12 mouse cellular contexts compared by ENCODE assay signal in genomic region chr16:90921471-90922159, GRCm38 (mm10). TPM values are rescaled to one million over a fixed set of nuclear protein-coding genes. Genes with fewer than 3 reads are reported as not detected.
DNase-seq lines count a peak whose midpoint lies in the region; ATAC-seq lines count a peak whose summit lies in the region.
"Had no signal": no experiment of that assay in that cellular context is flagged by ENCODE, and none has a peak within 500 bp of the region (broad histone marks: within the 10 kb centered on the region; RNA-seq: fewer than 3 reads in every experiment).

No protein-coding gene starts in this region.

- H3K4me1 ChIP-seq in hindbrain, embryonic 15.5 days (replicated peaks) = no peaks in the 10 kb centered on the region
- H3K4me1 ChIP-seq: embryonic facial prominence, embryonic 15.5 days; stomach, embryonic 15.5 days had no signal

- WGBS in hindbrain, embryonic 15.5 days = 51% methylated on average over 10 of the region's 10 CpGs

- peak; percentile 40 for DNase-seq in gastrocnemius, postnatal 25 days
- no peak for DNase-seq in gastrocnemius, postnatal 10 days
- DNase-seq in cerebellum, adult 11 months = peak; percentile 60
- DNase-seq in heart, adult 11 months = peak; percentile 98
- no peak for DNase-seq in thymus, postnatal 0 days (ENCODE audit: low spot score)
- DNase-seq in spleen, postnatal 4 days (ENCODE audit: low spot score in 2 of 2) = no peak
- DNase-seq: kidney, postnatal 4 days had no signal

- no peaks in the 10 kb centered on the region for H3K9me3 ChIP-seq in hindbrain, embryonic 15.5 days
- H3K9me3 ChIP-seq: embryonic facial prominence, embryonic 15.5 days; stomach, embryonic 15.5 days had no signal

- peak; percentile 40; the same call in 1 of the 2 replicates for ATAC-seq in hindbrain, embryonic 15.5 days (ENCODE audit: low FRiP score, low read depth)
- ATAC-seq in megakaryocyte progenitor cell, adult 5-6 weeks (replicated peaks; ENCODE audit: poor library complexity) = no peak
- ATAC-seq: activated CD4-positive, CD25-positive, alpha-beta regulatory T cell, adult 4 months had no signal

- no peak overlapping the region for H3K9ac ChIP-seq in hindbrain, embryonic 15.5 days
- H3K9ac ChIP-seq: embryonic facial prominence, embryonic 15.5 days; stomach, embryonic 15.5 days had no signal

- H3K27me3 ChIP-seq in hindbrain, embryonic 15.5 days = no peaks in the 10 kb centered on the region
- H3K27me3 ChIP-seq: embryonic facial prominence, embryonic 15.5 days; stomach, embryonic 15.5 days had no signal

- no peak overlapping the region for H3K4me2 ChIP-seq in hindbrain, embryonic 15.5 days
- H3K4me2 ChIP-seq: embryonic facial prominence, embryonic 15.5 days; stomach, embryonic 15.5 days had no signal

- no peak overlapping the region for H3K27ac ChIP-seq in hindbrain, embryonic 15.5 days (replicated peaks)
- H3K27ac ChIP-seq: embryonic facial prominence, embryonic 15.5 days; stomach, embryonic 15.5 days had no signal

- no peak overlapping the region for H3K4me3 ChIP-seq in hindbrain, embryonic 15.5 days
- H3K4me3 ChIP-seq: embryonic facial prominence, embryonic 15.5 days; stomach, embryonic 15.5 days had no signal

- peaks cover 5% of the 10 kb centered on the region; the same call in 1 of the 2 replicates for H3K36me3 ChIP-seq in hindbrain, embryonic 15.5 days
- H3K36me3 ChIP-seq: stomach, embryonic 15.5 days had no signal

RNA-seq across cellular contexts. Expression of gene Cfap298, which starts 13.3 kb away (rescaled TPM):
- 10 to 100 TPM; 23.8 to 25.9 TPM for total RNA-seq in gastrocnemius, postnatal 25 days (2021)
- total RNA-seq in gastrocnemius, postnatal 10 days (2021) = 10 to 100 TPM; 23.8 to 27.0 TPM
- 51.2 and 53.4 TPM in 2 replicates for polyA plus RNA-seq in hindbrain, embryonic 15.5 days (2015; fragmentation: Nextera tagmentation; extraction: Ambion mirVana)
- polyA plus RNA-seq in thymus, postnatal 0 days (2015; fragmentation: Nextera tagmentation; extraction: Ambion mirVana) = 61.4 and 62.9 TPM in 2 replicates
- total RNA-seq in megakaryocyte progenitor cell, adult 5-6 weeks (2015) = 40.2 and 45.4 TPM in 2 replicates
- 70.1 and 77.7 TPM in 2 replicates for total RNA-seq in megakaryocyte progenitor cell, adult 5-6 weeks (2017)

Comparison
In these comparisons a context has a peak if more than half of its experiments do, and no peak if none do; other contexts are left out.
1. DNase-seq: peak in gastrocnemius, postnatal 25 days (single experiment), cerebellum, adult 11 months (single experiment) and heart, adult 11 months (single experiment); none in gastrocnemius, postnatal 10 days (single experiment), thymus, postnatal 0 days (single experiment) and spleen, postnatal 4 days (0 of 2).